Mouse (Mus musculus) ES-Bruce4 (cell line): ENCODE measurements at regions not wholly inside any gene's neighbourhood (a gene's known extent, or its start where the extent isn't known, plus 50 kb on each side); places are given as distances from the start of the nearest gene placed in this dataset.

Experiments
- CTCF ChIP-seq: IDR thresholded peaks from one replicate; pipeline ENCODE4 v1.8.1; 2011; ENCODE audit warnings: low read depth, low read length
- EP300 ChIP-seq: IDR thresholded peaks from 2 replicates; pipeline ENCODE4 v1.6.1; 2011; ENCODE audit warnings: low read depth, low read length; ENCODE audit not compliant: insufficient read depth
- POLR2A ChIP-seq: IDR thresholded peaks from one replicate; pipeline ENCODE4 v1.8.1; 2011; ENCODE audit warnings: low read length; ENCODE audit not compliant: insufficient read depth

- TF ChIP-seq CTCF (no peak), EP300 (no peak), POLR2A (no peak)
These were observed 235.3 kb upstream of the Smim15 start for GRCm38 (mm10) chr13:107808961-107809360.
